Mouse (Mus musculus): Measurements from ENCODE around the gene Tm4sf4. TPM values are rescaled to one million over a fixed set of nuclear protein-coding genes. Genes with fewer than 3 reads are reported as not detected.

Gene Tm4sf4
- polyA plus RNA-seq (2014; fragmentation: Illumina TruSeq; extraction: RNeasy Lipid Tissue Mini Kit (QIAGEN cat#74804); ENCODE audit: low replicate concordance) = 84.3 TPM

DNA sequence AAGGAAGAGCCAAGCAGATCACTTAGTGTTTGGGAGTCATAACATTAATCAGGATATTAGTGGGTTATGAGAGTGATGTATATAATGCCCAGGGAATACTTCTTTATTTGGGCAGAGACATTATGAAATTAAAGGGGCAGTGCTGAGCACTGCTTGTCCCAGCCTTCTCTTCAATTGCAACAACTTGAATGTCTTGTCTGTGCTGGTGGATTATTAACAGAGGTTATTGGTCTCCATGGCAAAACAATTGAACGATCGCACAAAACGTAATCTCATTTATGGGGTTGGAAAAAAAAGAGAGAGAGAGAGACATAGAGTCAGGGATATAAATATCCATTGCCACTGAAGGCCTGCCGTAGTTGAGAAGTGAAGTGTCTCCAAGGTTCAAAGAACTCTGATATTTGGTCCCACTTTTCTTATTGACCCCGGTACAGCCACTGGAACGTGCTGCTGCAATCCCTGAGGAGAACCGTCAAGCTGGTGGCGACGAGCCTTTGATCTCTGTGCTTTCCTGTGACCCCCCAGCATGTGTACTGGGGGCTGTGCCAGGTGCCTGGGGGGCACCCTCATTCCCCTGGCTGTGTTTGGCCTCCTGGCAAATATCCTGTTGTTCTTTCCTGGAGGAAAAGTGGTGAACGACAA, at the start of gene Tm4sf4:
Gene Tm4sf4, plus strand, starts transcription at position 226 of the 642 bp plus-strand sequence.

Other genes with a start within 250 kb of the Tm4sf4 start
- 25.5 TPM for gene Tm4sf1, start 123.3 kb upstream of the Tm4sf4 start, polyA plus RNA-seq (2014; fragmentation: Illumina TruSeq; extraction: RNeasy Lipid Tissue Mini Kit (QIAGEN cat#74804); ENCODE audit: low replicate concordance)
- 15.2 TPM for gene Wwtr1, start 150.6 kb downstream of the Tm4sf4 start, polyA plus RNA-seq (2014; fragmentation: Illumina TruSeq; extraction: RNeasy Lipid Tissue Mini Kit (QIAGEN cat#74804); ENCODE audit: low replicate concordance)
- 11.0 TPM for gene Commd2, start 226.4 kb downstream of the Tm4sf4 start, polyA plus RNA-seq (2014; fragmentation: Illumina TruSeq; extraction: RNeasy Lipid Tissue Mini Kit (QIAGEN cat#74804); ENCODE audit: low replicate concordance)